Mouse (Mus musculus): ENCODE measurements around the gene Itsn1.

DNA sequence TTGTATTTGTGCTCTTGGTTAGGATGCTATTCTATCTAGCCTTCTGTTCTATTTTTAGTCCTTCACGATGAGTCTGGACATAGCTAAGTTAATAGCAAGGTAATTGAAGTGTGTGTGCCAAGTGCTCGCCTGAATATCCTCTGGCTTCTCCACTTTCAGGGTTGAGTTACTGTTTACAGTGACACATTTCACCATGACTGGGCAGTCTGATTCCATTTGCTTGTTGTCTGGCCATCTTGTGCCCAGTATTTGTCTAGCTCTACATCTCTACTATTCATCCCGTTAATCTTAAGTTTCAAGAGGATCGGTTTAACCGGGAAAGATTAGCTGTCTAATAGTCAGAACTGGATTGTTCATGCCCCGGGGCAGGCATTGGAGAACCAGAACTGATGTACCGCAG is 33.4 kb downstream of the Itsn1 start:
- TF ChIP-seq CTCF (IDR thresholded peaks at IDR 0.05; ENCODE audit: control insufficient read depth, insufficient read depth, insufficient read length) (no peak), MYOD1 (IDR thresholded peaks at IDR 0.05; ENCODE audit: control insufficient read depth, insufficient read length, low read depth) (no peak), MAX (IDR thresholded peaks at IDR 0.05) (no peak), CEBPB (IDR thresholded peaks at IDR 0.05; ENCODE audit: low read depth) (no peak), MYOG (IDR thresholded peaks at IDR 0.05; ENCODE audit: control insufficient read depth, extremely low read depth, insufficient read length) (no peak)
